In genomic region chr3:87082235-87082634, GRCm38 (mm10) we compare ENCODE assay signal across 8 mouse cellular contexts.
DNase-seq lines count a peak whose midpoint lies in the region; ATAC-seq and TF ChIP-seq lines count a peak whose summit lies in the region.

No protein-coding gene starts in this region.

- H3K4me1 ChIP-seq in midbrain, embryonic 11.5 days (ENCODE audit: control insufficient read depth, insufficient read depth, low read length), result no peaks in the 10 kb centered on the region
- no peaks in the 10 kb centered on the region for H3K4me1 ChIP-seq in midbrain, embryonic 16.5 days (ENCODE audit: control insufficient read depth, insufficient read depth, low read length)
- no peaks in the 10 kb centered on the region for H3K4me1 ChIP-seq in lung, embryonic 15.5 days

- H3K4me3 ChIP-seq in midbrain, embryonic 11.5 days (ENCODE audit: low read depth, low read length), result no peak overlapping the region
- H3K4me3 ChIP-seq in midbrain, embryonic 16.5 days (ENCODE audit: low read depth, low read length), result no peak overlapping the region
- H3K4me3 ChIP-seq in lung, embryonic 15.5 days, result no peak overlapping the region

- peak; percentile 60 for DNase-seq in CD4-positive, CD25-positive, alpha-beta regulatory T cell, adult 2 months (ENCODE audit: low read depth, low spot score)
- DNase-seq in midbrain, embryonic 11.5 days (ENCODE audit: low spot score, missing footprints), result peak; percentile 98
- DNase-seq in brain, embryonic 14.5 days (ENCODE audit: low read depth), result no peak
- peak; percentile 36 to 61 for DNase-seq in gastrocnemius, postnatal 36 days
- peak; percentile 83 for DNase-seq in testis, postnatal 10 days (ENCODE audit: low spot score)

- TF ChIP-seq CTCF in brain, embryonic 14.5 days (IDR thresholded peaks at IDR 0.05; ENCODE audit: borderline replicate concordance, extremely low read depth, insufficient read depth, insufficient read length), result peak; percentile 87

- TF ChIP-seq POLR2A in brain, embryonic 14.5 days (IDR thresholded peaks at IDR 0.05; ENCODE audit: borderline replicate concordance, extremely low read depth, insufficient read depth, insufficient read length, poor library complexity, severe bottlenecking), result no peak

- no peak overlapping the region for H3K4me2 ChIP-seq in midbrain, embryonic 11.5 days
- no peak overlapping the region for H3K4me2 ChIP-seq in midbrain, embryonic 16.5 days (ENCODE audit: low read length)
- H3K4me2 ChIP-seq in lung, embryonic 15.5 days, result no peak overlapping the region

- H3K36me3 ChIP-seq in midbrain, embryonic 11.5 days (ENCODE audit: control insufficient read depth, insufficient read depth, low read length), result peaks cover 22% of the 10 kb centered on the region
- H3K36me3 ChIP-seq in midbrain, embryonic 16.5 days (ENCODE audit: control insufficient read depth, insufficient read depth, low read length), result peaks cover 12% of the 10 kb centered on the region
- H3K36me3 ChIP-seq in lung, embryonic 15.5 days, result peaks cover 65% of the 10 kb centered on the region

- 74% methylated on average over 3 of the region's 3 CpGs for WGBS in midbrain, embryonic 11.5 days
- 70% methylated on average over 3 of the region's 3 CpGs for WGBS in midbrain, embryonic 16.5 days
- 64% methylated on average over 3 of the region's 3 CpGs for WGBS in lung, embryonic 15.5 days

- no peaks in the 10 kb centered on the region for H3K27me3 ChIP-seq in midbrain, embryonic 11.5 days (ENCODE audit: control insufficient read depth, insufficient read depth, low read length)
- no peaks in the 10 kb centered on the region for H3K27me3 ChIP-seq in midbrain, embryonic 16.5 days (ENCODE audit: control insufficient read depth, insufficient read depth, low read depth, low read length)
- H3K27me3 ChIP-seq in lung, embryonic 15.5 days, result no peaks in the 10 kb centered on the region

- no peaks in the 10 kb centered on the region for H3K9me3 ChIP-seq in midbrain, embryonic 11.5 days (ENCODE audit: control insufficient read depth, low read length)
- H3K9me3 ChIP-seq in midbrain, embryonic 16.5 days (replicated peaks; ENCODE audit: control insufficient read depth, low read length, poor library complexity, severe bottlenecking), result no peaks in the 10 kb centered on the region
- H3K9me3 ChIP-seq in lung, embryonic 15.5 days, result no peaks in the 10 kb centered on the region

- ATAC-seq in CD4-positive, CD25-positive, alpha-beta regulatory T cell, adult 4 months, result no peak
- peak; percentile 30; the same call in 1 of the 2 replicates for ATAC-seq in midbrain, embryonic 11.5 days (ENCODE audit: low FRiP score)
- no peak for ATAC-seq in midbrain, embryonic 16.5 days
- ATAC-seq in lung, embryonic 15.5 days (ENCODE audit: borderline replicate concordance, extremely low read depth, low FRiP score, low TSS enrichment), result 0 out of 2 replicates have a peak, but pooled peaks have one; percentile 19

- intact Hi-C loops in gastrocnemius, postnatal 36 days (cut with DNase I), result loop anchor here (10.0 kb wide), 1 partner anchor 423 kb away; no protein-coding TSS in a partner anchor

- no peak overlapping the region for H3K9ac ChIP-seq in midbrain, embryonic 11.5 days (ENCODE audit: low read length)
- no peak overlapping the region for H3K9ac ChIP-seq in midbrain, embryonic 16.5 days (ENCODE audit: low read depth, low read length)
- no peak overlapping the region for H3K9ac ChIP-seq in lung, embryonic 15.5 days

- H3K27ac ChIP-seq in midbrain, embryonic 11.5 days (ENCODE audit: low read depth, low read length), result no peak overlapping the region
- no peak overlapping the region for H3K27ac ChIP-seq in midbrain, embryonic 16.5 days (ENCODE audit: low read length)
- no peak overlapping the region for H3K27ac ChIP-seq in lung, embryonic 15.5 days

Comparison
In these comparisons a context has a peak if more than half of its experiments do, and no peak if none do; other contexts are left out.
1. ATAC-seq: peak in midbrain, embryonic 11.5 days (single experiment) and lung, embryonic 15.5 days (single experiment); none in CD4-positive, CD25-positive, alpha-beta regulatory T cell, adult 4 months (single experiment) and midbrain, embryonic 16.5 days (single experiment).